Mouse (Mus musculus): Measurements from ENCODE around the gene Pdgfa.

Gene Pdgfa

DNA sequence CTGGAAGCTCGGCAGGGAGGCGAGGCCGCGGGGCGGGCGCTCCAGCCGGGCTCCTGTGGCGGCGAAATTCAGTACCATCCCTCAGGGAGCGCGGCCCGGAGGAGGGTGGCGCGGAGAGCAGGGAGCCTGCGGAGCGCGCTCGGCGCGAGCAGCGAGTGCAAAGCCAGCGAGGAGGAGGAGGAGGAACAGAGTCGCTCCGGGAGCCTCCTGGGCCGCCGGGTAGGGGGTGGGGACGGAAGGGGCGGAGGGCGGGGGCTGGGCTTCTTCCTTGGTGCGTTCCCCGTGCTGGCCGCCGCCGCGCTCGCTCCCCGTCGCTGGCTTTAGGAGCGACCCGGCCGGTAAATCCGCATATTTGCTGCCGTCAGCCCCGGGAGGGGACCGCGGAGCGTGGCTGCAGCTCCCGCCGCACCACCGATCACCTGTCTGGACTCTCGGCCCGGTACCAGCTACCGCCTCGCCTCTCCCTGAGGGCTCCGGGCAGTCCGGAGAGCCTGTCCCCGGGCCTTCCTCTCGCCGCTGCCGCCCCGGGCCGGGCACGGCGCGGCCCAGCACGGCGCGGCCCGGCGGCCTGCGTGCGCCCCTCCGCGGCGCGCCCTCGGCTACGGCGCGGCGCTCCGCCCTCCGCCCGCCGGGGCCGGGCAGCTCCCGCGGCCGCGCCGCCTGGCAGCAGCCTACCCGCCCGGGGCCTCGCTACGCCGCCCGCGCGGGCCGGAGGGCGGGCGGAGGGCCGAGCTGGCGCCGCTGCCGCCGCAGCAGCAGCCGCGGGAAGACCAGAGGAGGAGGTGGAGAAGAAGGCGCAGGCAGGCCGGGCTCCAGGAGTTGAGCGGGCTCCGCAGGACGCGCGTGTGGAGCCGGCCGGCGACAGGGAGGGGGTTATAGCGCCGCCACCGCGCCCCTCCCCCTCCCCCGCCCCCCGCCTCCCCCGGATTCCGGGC is 2.1 kb downstream of the Pdgfa start:
- DNase-seq (ENCODE audit: low spot score in 2 of 2), result peak; percentile 44 to 69

DNA sequence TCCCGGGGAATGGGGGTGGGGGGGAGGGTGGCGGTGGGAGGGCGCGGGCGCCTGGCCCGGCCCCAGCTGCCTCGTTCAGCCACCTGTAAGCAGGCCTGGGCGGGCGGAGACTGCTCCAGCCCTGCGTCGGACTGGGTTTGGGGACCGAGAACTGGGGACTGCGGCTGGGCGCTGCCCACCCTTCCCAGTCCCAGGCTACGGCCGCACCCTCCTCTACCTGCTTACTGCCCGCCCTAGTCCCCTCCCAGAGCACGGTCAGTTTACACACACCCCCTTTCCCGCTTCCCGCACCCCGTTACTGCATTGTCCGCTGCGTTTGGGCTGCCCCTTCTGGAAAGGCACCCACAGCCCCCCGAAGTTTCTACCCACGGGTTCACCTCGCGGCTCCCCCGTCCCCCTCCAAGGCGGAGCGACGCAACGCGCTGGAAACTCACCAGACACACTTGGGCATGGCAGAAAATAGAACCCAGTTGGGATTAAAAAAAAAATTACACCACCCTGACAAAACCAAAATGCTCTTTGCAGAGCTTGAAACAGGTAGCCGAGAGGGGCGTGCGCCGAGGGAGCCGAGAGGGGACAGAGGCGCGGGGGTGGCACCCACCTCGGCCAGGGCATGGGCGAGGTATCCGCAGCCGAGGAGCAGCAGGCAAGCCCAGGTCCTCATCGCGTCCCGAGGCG is 2.9 kb downstream of the Pdgfa start:
- no peak for DNase-seq (ENCODE audit: low spot score in 2 of 2)

DNA sequence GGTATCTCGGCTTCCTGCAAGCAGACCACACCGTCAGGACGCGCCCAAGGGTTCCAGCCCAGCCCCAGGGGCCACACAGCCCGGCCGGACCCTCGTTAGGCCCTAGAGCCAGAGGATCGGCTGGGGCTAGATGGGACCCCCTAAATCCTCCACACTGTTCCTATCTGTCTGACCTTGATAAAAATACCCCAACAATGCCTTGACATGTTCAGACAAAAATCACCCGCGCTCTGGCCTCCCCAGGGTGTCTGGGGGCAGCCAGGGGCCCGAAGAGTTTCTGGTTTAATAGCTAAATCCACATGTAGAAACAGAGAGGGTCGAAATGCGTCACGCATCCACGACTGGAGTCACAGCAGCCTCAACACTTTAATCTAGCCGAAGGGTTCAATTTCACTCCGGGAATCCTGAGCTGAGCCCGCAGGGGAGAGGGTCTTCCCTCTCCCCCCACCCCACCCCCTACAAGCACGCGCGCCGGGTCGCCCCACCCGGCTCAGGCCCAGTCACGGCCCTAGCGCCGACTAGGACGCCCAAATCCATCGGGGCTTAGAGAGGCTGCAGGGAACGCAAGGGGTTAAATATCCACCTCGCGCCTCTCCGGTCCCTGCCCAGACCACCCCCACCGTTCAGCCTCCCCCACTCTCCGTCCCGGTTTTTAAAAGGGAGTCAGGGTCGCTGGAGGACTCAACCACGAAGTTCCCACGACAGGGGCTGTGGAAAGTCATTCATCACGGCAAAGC is 3.6 kb downstream of the Pdgfa start:
- no peak for DNase-seq (ENCODE audit: low spot score in 2 of 2)

DNA sequence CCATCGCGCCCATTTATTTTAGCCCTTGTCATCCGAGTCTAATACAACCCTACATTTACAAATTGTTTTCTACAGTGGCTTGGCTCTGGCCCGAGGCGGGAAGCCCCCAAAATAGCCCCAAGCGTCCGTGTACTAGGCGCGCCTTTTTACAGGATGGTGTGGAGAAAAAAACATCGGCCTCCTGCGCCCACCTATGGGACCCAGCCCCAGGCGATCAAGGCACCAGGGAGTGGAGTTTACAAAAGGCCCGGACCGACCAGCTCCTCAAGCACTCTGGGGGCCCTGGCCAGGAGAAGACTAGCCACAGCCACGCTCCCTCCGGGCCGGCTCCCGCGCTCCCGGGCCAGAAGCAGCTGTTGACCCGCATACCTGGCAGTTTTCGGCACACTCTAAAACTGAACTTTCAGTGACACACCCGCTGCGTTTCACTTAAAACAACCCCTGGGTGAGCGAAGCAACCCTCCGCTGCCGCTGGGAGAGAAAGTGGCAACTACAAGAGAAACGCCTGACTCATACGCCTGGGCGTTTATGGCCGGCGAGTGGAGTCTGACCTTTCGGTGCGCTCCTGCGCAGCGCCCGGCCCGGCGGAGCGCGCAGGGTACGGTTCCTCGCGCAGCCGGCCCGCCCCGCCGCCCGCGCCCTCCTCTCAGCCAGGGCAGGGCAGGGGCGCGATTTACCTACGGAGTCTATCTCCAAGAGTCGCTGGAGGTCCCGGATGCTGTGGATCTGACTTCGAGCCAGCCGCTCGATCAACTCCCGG is 4.4 kb downstream of the Pdgfa start:
- no peak for DNase-seq (ENCODE audit: low spot score in 2 of 2)

DNA sequence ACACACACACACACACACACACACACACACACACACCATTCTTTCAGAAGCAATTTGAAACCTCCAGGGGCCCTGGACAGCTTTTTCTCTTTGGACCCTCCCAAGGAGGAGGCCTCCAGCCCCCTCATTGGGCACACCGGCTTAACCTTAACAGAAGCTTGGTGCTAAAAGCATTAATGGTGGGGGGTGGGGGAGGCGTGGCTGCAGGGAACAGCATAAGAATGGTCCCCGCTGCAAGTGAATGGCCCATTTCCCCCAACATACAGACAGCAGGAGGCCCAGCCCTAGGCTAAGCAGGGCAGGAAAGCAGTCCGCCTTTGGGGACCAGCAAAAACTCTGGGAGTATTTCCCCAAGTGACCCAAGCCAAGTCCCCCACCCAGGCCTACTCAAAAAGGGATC is 5.4 kb downstream of the Pdgfa start:
- DNase-seq (ENCODE audit: low spot score in 2 of 2), result no peak

- DNase-seq (ENCODE audit: low spot score in 2 of 2), result no peak
Measured at GRCm38 (mm10) chr5:138990659-138991380, 6.3 kb downstream of the Pdgfa start.

DNA sequence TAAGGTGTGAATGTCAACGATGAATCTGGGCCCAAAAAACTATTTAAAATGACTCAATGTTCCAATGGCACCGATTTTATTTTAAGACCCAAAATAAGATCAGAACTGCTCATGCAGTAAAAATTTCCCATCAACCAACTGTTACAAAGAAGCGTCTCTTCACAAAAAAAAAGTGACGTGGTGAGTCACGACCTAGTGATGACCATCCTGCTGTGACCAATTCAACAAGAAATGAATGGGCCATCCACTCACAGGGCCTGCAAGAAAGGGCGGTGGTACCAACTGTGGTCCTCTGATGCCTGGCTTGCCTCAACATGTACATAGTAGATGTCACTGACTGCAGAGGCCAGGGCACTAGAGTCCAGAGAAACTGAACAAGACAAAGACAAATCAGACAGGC is 7.6 kb downstream of the Pdgfa start:
- no peak for DNase-seq (ENCODE audit: low spot score in 2 of 2)

GRCm38 (mm10) chr5:138988764-138989163 is 8.4 kb downstream of the Pdgfa start:
- no peak for DNase-seq (ENCODE audit: low spot score in 2 of 2)

DNA sequence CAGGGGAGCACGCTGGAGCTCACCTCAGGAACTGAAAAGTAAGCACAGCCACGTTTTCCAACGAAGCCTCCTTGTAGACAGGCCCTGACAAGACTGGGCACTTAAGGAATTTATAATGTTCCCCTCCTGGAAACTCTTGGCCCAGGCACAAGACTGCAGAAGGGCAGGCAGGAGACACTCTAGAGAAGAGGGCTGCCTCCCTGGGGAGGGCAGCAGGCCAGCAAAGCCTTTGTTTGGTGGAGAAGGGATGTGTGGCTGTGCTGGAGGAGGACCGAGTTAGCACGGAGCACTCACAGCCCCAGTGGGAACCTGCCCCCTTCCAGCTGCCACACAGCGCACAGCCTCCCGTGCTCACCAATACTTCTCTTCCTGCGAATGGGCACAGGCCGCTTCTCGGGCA is 9.2 kb downstream of the Pdgfa start:
- DNase-seq (ENCODE audit: low spot score in 2 of 2), result no peak

GRCm38 (mm10) chr5:138981921-138982320 is 15.2 kb downstream of the Pdgfa start:
- DNase-seq (ENCODE audit: low spot score in 2 of 2), result no peak

GRCm38 (mm10) chr5:138980608-138981007 is 16.6 kb downstream of the Pdgfa start:
- DNase-seq (ENCODE audit: low spot score in 2 of 2), result no peak

DNA sequence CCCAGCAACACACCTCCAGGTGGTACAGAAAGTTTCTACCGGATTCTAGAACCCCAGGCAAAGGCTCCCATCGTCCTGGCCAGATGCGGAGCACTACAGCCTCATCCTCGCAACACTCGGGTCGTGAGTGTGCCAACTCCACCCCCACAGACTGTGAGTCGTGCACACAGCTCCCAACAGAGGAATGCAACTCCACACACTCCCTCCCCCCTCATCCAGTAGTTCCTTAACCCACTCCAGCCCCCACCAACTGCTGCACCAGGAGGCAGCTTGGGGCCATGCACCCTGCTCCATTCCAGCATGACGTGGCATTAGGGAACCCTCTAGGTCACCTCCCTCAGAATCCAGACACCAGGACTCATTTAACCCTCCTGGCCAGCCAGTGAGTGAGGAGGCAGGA is 17.3 kb downstream of the Pdgfa start:
- DNase-seq (ENCODE audit: low spot score in 2 of 2), result no peak

- no peak for DNase-seq (ENCODE audit: low spot score in 2 of 2)
Measured at GRCm38 (mm10) chr5:138977759-138978158, 19.4 kb downstream of the Pdgfa start.

DNA sequence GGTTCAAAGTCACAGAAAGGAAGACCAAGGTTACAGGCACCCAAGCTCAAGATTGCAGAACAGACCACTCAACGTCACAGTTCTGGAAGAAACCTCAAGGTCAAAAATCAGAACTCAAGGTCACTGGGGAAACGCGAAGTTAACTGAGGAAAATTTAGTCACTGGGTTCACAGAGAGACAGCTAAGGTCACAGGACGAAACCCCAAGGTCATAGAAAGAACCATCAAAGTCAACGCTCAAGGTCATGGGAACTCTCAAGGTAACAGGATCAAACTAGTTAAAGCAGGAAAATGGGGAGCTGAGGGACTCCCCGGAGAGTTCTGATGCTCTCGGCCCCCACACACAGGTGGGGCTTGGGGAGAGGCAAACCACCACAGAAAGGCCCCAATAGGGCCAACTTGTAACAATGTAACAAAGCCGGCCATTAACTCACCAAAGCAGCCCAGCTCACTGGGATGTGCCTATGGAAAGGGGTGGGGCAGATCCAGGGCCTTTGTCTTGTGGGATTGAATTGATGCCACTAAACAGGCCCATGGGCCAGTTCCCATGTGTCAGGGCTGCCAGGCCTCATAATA is 22.2 kb downstream of the Pdgfa start:
- no peak for DNase-seq (ENCODE audit: low spot score in 2 of 2)

DNA sequence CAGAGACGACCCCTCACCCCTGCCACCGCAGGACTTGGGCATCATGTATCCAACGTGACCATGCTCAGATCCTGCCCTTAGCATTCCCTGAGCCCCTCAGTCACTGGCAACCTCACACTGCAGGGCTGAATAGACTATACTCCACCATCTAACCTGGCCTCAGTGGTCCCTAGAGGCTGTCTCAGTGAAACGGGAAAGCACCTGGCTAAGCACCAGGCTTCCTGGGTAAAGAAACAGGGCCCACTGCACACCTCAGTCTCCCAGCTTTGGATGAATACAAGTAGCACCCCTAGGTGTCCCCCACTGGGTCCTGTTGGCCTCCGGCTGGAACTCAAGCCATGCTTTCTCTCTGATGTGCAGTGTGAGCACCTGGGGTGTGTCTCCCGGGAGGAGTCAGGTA is 23.7 kb downstream of the Pdgfa start:
- no peak for DNase-seq (ENCODE audit: low spot score in 2 of 2)

GRCm38 (mm10) chr5:138971405-138971804 is 25.8 kb downstream of the Pdgfa start:
- DNase-seq (ENCODE audit: low spot score in 2 of 2), result no peak

GRCm38 (mm10) chr5:138970056-138970490 is 27.1 kb downstream of the Pdgfa start:
- no peak for DNase-seq (ENCODE audit: low spot score in 2 of 2)

DNA sequence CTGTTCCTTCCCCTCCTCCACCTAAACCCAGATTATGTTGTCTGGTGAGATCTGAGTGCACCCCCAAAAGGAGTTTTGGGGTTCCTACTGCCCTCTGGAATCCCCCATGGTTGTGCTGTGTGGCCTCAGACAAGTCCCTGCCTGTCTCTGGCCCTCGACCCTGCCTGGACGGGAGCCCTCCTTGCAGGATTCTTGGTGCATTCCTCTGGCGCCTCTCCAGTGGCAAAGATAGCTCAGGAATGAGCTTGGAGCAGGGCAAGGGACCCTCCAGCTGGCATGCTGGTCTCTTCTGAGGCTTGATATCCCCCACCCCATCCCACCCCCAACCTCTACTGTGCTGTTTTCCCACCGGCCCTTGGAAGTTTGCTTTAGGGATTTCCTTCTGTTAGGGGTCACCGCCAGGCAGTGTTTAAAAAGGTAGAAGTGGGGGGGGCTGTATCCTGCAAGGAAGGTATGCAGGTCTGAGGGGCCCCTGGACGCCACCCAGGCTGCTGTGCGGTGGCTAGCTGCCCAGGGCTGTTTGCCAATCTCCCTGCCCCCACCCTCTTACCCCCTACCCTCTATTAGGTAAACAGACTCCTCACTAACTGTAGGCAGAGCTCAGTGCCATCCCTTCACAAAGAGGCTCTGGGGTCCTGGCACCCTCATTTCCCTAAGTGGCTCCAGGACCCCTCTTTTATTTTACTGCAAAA is 31.0 kb downstream of the Pdgfa start:
- DNase-seq (ENCODE audit: low spot score in 2 of 2), result no peak

DNA sequence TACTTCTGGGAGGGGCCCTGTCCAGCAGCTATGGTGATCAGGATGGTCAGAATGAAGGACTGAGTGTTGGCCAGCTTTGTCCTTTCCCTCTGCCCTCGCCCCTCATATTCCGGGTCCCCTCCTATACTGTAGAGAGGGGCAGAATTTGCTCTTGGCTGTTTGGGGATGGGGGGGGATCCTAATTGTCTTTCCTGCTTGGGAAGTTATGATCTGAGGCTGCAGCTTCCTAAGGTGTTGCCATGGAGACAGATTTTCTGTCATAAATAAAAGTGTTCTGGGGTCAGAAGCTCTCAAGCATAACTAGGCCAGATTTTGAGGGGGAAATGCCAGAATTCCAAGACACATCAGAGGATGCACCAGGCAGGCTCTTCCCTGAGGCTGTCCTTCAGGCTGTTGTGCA is 31.6 kb downstream of the Pdgfa start:
- no peak for DNase-seq (ENCODE audit: low spot score in 2 of 2)

DNA sequence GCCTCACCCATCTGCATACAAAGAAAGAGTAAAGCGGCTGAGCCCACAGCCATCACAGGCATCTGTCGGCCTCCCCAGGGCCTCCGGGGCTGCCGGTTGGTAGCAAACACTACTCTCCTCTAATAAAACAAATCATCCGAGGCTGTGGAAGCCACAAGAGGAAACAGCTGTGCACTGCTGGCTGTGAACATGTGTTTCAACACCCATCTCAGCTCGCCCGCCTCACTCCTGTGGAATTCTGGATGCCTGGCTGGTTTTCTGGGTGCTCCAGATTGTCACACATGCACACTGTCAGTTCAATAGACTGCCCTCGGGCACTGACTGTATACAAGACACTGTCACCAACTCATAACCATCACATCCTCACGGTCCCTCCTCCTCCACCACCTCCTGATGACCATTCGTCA is 40.7 kb downstream of the Pdgfa start:
- DNase-seq (ENCODE audit: low spot score in 2 of 2), result no peak

Data from frontal cortex, postnatal 10 days (tissue).